Mouse (Mus musculus) G1E-ER4 (cell line): ENCODE results near the gene Naa50. TPM values are rescaled to one million over a fixed set of nuclear protein-coding genes. Genes with fewer than 3 reads are reported as not detected.

Source experiments
- GATA1 ChIP-seq: IDR thresholded peaks from one replicate; pipeline ENCODE4 v1.8.0; 2012; ENCODE audit warnings: low read length, inconsistent platforms
- polyA plus RNA-seq: library from polyadenylated mRNA; stranded (reverse); fragments of >175 nt; gene quantifications from 2 replicates; pipeline ENCODE4 v1.2.3, GENCODE M21; 2012

Naa50 gene
- polyA plus RNA-seq, 1 experiment: 62.7 TPM

DNA sequence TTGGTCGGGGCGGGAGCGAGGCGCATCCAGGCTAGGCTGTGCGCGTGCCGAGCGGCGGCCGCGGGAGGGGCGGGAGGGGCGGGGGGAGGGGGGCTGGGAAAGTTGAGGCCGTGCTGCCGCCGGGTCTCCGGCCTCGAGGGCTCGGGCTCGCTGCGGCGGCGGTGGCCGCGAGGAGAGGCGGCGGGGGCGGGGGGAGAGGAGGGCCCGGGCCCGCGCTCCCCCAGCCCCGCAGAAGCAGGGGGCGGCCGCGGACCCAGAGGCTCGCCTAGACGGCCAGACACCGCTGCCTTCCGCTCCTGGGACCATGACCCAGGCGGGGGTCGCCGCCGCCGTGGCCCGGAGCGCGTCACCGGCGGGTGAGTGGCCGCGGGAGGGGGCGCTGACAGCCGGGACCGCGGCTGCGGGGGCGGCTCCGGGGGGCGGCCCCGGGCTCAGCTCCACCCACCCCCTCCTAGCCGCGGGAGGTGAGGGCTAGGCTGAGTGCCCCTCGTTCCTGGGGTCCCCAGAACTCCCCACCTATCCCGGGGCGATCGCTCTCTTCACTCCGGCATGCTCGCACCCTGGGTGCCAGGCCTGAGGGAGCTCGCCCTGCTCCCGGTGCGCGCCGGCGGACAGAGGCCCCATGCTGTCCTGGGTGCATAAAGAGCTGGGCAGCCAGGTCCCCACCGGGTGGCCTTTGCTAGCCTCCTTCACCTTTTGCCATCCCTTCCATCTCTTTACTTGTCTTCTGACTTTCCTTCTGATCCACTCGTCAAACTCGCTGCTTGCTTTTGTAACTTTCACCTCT lies 33.7 kb downstream of the Naa50 start, which contains the start of gene Usf3:
TSS of gene Usf3 (plus strand) at position 92 of the 787 bp plus-strand sequence.
- no peak for TF ChIP-seq GATA1

DNA sequence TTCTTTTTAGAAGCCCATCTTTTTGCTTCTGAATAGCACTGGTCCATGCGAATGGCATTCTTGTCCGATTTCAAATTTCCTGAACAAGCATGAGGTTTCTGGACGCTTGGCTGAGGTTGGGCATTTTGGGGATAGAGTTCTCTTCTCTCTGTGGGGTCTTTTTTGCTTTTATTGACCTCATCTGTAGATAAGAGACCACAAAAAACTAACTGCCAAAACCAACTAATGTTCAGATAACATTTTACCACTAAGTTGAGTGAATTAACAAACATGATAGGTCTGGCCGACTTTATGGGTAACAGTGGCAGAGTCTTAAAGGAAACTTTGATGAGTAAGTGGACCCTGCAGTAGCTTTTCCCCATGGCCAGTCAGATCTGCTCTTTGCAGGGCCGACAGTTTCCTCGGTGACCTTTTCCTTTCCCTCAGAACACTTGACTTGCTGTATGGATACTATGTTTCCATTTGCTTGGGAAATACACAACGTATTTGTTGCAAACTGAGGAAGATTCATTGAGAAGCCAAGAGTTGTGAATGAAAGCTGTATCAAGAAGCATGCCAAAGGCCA lies 34.4 kb downstream of the Naa50 start:
- peak; percentile 48 for TF ChIP-seq GATA1

DNA sequence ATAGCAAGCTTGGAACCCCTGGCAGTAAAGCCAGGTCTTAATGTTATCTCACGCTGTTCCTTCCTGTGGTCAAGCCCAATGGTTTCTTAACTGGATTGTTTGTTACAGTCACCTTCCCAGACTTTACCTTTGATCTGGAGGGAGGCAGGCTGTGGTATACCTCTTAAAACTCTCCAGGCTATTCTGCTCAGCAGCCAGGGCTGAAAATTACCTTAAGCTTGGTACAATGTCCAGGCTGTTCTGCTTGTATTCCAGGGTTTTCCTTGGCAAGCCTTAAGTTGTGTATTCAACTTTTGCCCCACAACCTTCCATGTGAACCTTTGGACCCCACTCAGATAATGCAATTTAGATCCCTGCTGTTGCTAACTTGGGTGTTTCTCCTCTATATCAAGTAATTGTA lies 35.4 kb downstream of the Naa50 start:
- no peak for TF ChIP-seq GATA1

DNA sequence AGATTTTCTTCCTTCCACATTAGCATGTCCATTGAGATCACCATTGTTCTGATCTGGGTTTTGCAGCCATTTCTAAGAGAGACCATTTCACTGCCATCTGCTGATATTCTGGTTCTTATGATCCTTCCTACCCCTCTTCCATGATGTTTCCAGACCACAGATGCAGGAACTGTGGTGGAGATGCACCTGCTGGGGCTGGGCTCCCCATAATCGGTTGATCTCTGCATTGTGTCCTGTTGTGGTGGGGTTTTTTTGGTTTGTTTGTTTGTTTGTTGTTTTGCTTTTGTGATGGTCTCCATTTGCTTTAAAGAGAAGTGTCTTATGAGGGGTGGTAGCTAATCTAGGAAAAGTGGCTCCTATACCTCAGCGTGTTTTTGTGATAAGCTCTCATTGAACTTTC lies 36.9 kb downstream of the Naa50 start:
- no peak for TF ChIP-seq GATA1

DNA sequence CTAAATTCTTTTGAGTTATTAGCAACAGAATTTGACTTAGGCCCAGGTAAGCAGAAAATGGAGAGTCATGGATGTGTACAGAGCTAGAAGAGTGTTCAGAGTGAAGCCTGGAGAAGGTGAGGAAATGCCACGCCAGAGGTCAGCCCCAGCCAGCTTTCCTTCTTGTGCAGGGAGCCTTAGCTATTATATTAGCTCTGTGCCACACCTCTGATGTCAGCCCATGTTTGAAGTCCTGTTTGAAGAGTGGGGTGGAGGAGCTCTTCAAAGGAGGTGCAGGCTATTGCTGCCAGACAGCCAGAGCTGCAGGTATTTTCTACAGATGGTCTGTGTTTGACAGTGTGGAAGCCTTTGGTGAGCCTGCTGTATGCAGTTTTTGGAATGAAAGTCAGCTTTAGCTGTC lies 38.9 kb downstream of the Naa50 start:
- TF ChIP-seq GATA1: no peak

DNA sequence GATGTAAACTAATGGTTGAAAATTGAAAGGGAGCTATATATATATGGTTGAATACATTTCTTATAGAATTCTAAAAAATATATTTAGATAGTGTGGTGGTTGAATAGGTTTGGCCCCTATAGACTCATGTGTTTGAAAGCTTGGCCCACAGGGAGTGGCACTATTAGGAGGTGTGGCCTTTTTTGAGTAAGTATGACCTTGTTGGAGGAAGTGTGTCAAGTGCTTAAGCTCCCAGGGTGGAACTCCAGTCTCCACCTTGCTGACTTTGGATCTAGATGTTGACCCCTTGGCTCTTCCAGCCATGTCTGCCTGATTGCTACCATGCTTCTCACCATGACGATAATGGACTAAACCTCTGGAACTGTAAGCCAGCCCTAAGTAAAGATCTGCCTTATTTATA lies 43.0 kb downstream of the Naa50 start:
- no peak for TF ChIP-seq GATA1

DNA sequence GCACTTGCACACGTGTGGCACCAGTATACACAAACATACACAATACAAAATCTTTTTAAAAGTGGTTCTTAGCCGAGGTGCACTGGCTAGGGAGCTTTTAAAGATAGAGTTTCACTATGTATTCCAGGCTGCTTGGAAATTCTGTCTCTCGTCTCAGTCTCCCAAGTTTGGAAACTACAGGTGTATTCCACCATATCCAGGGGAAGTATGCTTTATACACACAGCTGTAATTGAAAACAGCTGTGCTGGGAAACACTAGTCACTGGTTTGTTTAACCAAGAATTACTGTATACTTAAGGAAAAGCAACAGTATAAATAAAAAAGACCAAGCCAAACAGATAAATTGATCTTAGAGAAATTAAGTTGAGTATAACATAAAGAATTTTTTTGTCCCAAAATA lies 45.1 kb downstream of the Naa50 start:
- no peak for TF ChIP-seq GATA1

DNA sequence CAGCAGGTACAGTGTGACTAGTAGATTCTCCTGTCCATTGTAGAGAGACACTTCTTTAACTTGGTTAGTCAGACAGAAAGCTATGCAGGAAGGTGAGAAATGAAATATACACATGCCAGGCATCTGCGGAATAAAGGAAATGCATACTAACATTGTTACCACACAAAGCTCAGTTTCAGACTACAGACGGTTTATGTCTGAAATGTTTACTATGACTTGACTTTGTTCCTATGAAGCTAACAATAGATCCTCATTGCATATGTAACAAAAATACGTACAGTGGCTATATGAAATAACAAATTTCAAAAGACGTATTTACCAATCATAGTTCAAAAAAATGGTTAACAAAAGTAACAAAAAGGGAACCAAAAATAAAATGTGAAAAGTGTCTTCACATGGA lies 47.5 kb downstream of the Naa50 start:
- TF ChIP-seq GATA1: no peak

DNA sequence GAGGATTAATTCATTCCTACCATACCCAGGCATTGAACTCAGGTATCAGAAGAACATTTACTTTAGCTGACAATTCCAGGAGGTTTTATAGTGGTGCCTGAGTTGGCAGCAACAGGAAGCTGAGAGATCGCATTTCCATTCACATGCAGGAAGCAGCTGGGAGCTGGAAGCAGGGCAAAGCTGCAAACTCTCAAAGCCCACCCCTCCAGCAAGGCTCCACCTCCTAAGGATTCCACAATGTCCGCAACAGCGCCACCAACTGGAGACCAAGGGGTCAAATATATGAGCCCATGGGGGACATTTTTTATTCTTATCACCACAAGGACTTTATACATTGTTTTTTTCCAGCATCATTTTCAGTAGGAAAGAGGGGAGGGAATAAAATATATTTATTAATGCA lies 49.1 kb downstream of the Naa50 start:
- no peak for TF ChIP-seq GATA1

DNA sequence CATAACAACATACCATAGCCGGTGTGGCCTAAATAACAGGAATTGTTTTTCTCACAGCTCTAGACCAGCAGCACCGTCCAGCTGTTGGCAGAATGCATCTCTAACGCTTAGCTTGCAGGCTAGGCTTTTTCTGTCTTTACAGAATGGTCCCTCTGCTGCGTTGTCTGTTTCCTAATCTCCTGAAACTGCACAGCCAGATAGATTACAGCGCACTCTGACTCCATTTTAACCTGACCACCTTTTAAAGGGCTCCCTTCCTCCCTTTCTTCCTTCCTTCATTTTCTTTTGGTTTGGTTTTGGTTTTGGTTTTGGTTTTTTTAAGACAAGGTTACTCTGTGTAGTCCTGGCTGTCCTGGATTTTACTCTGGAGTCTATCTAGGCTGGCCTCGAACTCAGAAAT lies 50.4 kb downstream of the Naa50 start:
- no peak for TF ChIP-seq GATA1

DNA sequence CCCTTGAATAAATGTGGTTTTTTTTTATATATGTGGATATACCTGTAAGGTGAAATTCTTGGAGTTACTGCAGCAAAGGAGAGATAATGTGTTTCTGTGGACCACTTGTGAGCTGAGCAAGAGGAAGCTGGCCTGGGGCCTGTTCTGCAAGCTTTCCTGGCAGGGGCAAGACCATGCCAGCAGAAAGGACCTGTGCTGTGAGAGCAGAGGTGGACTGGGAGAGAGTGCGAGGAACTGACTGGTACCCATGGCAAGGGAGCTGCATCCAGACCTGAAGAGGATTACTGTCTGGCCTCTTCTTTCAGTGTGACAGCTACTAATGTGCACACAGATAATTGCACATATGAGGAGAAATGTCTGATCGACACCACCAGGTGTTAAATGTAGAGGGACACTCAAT lies 51.3 kb downstream of the Naa50 start:
- no peak for TF ChIP-seq GATA1

DNA sequence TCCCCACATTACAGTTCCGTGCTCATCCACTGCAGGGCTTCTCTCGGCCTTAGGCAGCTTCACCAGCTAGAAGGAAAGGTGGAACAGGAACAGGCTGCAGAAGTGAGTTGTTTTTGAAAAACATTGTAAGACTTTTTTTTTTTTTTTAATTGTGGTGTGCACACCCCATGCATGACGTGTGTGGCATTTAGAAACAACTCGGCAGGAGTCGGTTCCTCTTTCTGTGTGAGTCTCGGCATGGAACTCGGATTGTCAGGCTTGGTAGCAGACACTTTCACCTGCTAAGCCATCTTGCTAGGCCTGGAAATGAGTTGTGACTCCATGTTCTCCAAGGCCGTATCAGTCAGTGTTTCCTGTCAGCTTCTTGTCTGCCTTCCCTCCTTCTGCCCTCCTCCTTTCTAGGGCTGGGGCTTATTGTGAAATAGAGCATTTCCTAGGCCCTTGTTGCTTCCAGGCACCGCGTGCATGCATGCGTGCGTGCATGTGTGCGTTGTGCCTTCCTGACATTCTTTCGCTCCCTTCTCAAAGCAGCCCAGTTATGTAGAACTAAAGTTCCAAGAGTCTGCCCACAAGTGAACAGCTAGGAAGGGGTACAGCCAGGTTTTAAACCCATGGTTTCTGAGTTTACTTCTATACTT lies 59.6 kb downstream of the Naa50 start:
- no peak for TF ChIP-seq GATA1

DNA sequence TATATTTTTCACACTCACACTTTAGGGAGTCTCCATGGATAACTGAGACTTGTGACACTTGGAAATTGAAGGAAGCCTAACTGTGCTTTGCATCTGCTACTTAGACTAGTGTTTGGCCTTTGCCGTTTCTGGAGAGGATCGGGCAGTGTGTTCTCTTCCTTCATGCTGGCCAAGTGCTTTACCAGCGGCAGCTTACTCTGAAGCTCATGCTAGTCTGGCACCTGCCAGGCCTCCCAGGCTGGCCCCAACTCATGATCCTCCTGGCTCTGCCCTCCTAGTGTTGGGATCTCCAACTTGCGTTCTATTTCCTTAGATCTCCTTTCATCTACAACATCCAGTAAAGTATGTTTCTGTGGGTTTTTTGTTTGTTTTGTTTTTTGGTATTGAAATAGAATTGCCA lies 60.5 kb downstream of the Naa50 start:
- TF ChIP-seq GATA1: no peak

DNA sequence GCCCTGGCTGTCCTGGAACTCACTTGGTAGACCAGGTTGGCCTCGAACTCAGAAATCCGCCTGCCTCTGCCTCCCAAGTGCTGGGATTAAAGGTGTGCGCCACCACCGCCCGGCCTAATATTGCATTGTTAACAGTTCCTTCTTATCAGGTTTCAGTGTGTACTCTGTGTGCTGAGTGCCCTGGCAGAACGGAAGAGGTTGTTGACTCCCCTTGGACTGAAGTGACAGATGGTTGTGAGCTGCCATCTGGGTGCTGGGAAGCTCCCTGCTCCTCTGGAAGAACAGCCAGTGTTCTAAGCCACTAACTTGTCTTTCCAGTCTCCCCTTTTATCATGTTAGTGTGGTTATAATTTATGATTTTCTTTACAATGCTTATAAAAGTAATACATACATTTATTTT lies 64.7 kb downstream of the Naa50 start:
- TF ChIP-seq GATA1: no peak

DNA sequence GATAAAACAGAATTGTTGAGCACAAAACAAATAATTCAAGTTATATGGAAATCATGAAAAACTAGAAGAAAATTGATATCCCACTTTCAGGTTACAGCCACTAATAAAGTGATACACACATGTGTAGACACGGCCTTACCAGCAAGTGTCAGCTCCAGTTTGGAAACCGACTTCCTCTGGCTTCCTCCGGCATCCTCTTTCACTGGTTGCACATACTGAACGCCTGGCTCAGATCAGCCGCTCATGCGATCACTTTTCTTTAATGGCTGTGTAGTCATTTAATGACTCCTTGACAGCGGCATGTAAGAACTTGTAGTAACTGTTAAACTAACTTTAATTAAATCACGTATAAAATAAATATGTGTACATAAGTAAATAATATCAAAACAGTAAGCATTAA lies 66.3 kb downstream of the Naa50 start:
- TF ChIP-seq GATA1: no peak

DNA sequence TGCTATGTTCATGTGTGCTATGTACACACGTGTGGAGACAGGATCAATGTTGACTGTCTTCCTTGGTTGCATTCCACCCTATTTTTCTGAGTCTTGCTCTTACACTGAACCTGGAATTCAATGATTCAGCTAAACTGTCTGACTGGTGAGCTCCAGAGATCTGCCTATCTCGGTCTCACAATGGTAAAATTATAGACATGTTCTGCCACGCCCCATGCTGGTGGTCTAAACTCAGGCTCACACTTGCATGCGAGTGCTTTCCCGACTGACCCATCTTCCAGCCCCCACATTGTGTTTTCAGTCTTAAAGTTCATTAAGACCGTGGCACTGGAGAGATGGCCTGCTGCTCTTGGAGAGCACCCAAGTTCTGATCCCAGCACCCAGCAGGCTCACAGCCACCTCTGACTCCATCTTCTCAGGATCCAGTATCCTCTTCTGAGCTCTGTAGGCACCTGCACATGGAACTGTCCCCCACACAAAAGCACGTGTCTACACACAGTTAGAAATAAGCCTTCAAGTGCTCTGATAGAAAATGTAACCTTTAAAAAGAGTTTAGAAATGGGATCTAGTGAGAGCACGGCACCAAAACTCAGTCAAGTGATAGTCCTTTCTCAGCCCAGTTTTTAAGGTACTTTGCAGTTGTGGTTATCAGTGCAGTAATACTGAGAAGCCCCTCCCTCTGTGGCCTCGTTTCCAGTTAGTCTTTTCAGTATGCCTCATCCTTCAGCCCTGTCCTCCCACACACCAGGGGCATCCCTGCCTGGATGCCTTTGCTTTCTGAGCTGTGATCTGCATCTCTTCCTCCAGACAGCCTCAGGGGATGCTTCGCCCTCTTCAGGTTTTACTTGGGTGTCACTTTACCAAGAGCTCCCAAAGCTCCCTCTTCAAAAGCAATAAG lies 70.8 kb downstream of the Naa50 start:
- no peak for TF ChIP-seq GATA1
